Mouse (Mus musculus) G1E-ER4 (cell line): ENCODE data around the gene Dop1b. TPM values are rescaled to one million over a fixed set of nuclear protein-coding genes. Genes with fewer than 3 reads are reported as not detected.

Experiments
- GATA1 ChIP-seq: IDR thresholded peaks from one replicate; pipeline ENCODE4 v1.8.0; 2012; ENCODE audit warnings: low read length, inconsistent platforms
- polyA plus RNA-seq: library from polyadenylated mRNA; stranded (reverse); fragments of >175 nt; gene quantifications from 2 replicates; pipeline ENCODE4 v1.2.3, GENCODE M21; 2012

The Dop1b gene
- polyA plus RNA-seq, 1 experiment = 0.59 TPM

DNA sequence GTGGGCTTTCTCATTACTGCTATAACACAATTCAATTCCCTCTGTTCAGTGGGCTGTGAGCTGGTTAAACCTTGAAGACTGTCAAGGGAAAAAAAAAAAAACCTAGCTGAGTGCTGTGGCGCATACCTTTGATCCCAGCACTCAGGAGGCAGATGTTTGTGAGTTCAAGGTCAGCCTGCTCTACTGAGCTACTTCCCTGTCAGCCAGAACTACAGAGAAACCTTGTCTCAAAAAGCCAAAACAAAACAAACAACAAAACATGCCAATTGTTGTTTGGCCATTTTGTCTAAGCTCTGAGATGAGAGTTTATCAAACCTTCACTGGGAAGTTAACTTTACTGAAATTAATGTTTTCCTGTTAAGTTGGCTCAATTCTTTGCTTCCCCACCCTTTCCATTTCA, 2.5 kb upstream of the Dop1b start:
- TF ChIP-seq GATA1 = no peak

GRCm38 (mm10) chr16:93710924-93711323, 780 bp upstream of the Dop1b start:
- TF ChIP-seq GATA1 = no peak

- TF ChIP-seq GATA1 = no peak
Measured at GRCm38 (mm10) chr16:93712189-93712885, 633 bp downstream of the Dop1b start.

- no peak for TF ChIP-seq GATA1
Measured at GRCm38 (mm10) chr16:93712966-93713365, 1.3 kb downstream of the Dop1b start.

GRCm38 (mm10) chr16:93714426-93714825, 2.7 kb downstream of the Dop1b start:
- TF ChIP-seq GATA1 = no peak

DNA sequence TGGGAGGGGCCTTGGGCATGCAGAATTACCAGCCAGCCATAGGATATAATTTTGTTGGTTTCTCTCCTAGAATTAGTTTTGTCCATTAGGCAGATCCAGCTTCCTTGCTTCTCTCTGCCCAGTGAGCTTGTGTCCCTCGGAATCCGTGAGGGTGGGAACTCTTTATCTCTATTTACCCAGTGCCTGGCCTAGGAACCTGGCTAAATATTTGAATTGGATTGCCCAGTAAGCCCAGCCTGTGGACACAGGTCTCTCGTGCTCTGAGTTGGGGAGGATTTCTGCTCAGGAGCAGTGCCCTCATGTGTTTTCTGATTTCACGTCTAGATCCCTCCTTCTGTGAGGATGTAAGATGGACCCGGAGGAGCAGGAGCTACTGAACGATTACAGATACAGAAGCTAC, 4.1 kb downstream of the Dop1b start:
- TF ChIP-seq GATA1 = no peak

- TF ChIP-seq GATA1 = no peak
Measured at GRCm38 (mm10) chr16:93717299-93717703, 5.6 kb downstream of the Dop1b start.

- TF ChIP-seq GATA1 = no peak
Measured at GRCm38 (mm10) chr16:93721771-93722170, 10.1 kb downstream of the Dop1b start.

GRCm38 (mm10) chr16:93722476-93722875, 10.8 kb downstream of the Dop1b start:
- TF ChIP-seq GATA1 = no peak

DNA sequence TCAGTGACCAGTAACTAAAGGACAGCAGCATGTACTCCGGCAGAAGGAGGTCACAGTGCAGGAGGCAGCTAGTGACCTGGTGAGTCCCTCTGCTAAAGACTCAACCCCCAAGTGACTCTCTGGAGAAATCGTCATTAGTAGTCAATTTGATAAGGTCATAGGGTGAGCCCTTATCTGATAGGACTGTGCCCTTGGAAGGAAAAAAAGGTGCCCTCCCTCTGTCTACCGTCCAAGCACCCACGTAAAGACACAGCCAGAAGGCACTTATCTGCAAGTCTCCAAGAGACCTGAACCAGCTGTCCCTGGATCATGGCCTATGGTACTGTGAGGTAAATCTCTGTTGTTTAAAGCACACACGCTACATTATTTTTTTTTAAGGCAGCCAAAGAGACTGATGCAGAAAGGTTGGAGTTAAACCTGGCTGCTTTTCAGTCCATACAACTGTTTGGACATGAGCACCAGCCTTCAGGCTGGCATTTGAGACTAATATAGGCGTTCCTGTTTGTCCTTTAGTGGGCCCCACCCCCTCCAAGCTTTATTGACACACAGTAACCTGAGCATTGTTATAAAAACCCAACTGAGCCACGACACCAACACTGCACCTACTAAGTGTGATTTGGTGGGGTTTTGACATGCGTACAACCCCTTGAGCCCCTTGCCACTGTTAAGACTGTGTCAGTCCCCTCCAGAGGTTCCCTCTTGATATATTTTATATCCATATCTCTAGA, 13.9 kb downstream of the Dop1b start:
- no peak for TF ChIP-seq GATA1

- no peak for TF ChIP-seq GATA1
Measured at GRCm38 (mm10) chr16:93726186-93726585, 14.5 kb downstream of the Dop1b start.

DNA sequence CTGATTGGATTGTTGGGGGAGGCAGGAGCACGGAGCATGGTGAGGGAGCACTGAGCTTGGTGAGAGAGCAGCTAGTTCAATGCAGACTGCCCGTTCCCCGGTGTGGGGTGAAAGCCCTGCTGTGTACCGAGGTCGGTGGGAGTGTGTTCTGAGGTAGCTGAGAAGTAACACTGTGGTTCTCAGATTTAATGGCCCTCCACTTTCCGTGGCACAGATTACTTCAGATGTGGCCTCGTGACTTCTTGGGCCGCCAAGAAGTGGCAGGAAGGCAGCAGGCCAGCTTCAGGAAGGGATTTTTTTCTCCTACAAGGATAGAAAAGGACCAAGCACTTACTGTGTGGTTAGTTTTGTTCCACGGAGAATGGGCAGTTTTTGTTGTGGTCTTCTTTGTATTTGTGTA, 17.0 kb downstream of the Dop1b start:
- no peak for TF ChIP-seq GATA1

DNA sequence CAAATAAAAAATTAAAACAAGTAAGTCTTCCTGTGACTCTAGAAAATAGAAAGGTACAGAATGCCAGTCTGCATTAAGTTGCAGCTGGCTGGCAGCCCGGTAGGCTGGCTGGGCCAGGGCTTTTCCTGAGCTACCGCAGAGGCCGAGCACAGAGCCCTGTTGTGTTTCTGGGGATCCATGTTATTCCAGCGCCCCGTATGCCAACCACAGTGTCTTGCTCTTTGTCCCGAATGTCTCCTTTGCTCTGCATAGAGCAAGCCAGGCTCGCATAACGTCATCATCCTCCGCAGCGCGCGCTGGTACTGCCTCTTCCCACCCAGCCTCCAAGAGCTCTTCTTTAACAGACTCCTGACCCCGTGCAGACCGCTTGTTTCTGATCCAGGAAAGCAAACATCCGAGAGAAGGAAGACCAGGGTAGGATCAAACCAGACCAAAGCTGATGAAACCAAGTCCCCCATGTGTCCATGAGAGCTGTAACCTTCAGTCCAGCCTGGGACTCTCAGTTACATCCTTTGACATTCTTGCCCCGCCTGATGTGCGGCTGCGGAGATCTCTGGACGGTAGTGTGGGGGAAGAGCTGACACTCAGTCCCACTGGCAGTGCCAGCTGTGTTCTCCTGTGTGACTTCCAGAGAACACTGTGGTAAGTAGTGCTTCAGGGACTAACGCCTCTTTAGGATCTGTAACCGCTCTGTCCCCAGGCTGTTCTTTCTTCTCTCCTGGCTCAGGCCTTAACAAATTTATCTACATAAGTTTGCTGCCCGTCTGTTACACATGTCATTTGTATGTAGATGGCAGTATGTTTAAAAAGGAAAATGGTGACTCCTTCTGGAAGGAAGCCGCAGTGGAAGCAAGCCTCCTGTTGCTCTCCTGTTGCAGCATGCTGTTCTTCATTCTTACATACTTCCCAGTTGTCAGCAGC, 18.4 kb downstream of the Dop1b start:
- no peak for TF ChIP-seq GATA1

DNA sequence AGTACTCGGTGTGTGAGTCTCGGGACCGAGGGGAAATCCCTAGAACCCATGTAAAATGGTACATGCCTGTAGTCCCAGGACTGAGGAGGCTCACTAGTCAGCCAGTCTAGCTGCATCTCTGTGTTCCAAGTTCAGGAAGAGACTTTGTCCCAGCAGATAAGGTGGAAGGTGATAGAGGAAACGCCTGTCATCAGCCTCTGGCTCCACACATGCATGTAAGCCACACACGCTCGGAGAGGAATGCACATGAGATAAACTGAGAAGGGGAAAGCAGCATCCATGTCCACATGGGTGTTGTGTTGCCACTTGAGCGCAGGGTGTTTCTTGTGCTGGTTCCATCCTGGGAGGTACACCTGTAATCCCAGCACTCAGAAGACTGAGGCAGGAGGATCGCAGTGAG, 19.6 kb downstream of the Dop1b start:
- TF ChIP-seq GATA1 = no peak

GRCm38 (mm10) chr16:93732875-93733569, 21.3 kb downstream of the Dop1b start:
- no peak for TF ChIP-seq GATA1
